Mouse (Mus musculus): Measurements from ENCODE around the gene Eef1akmt2.

Eef1akmt2 gene

GRCm38 (mm10) chr7:132852173-132852844 is at the start of gene Eef1akmt2:
Gene Eef1akmt2 (minus strand): TSS chr7:132852673.
- under 1% methylated on average over 37 of the region's 37 CpGs for WGBS

GRCm38 (mm10) chr7:132900826-132901531 is 48.5 kb upstream of the Eef1akmt2 start:
- 69% methylated on average over 2 of the region's 2 CpGs for WGBS

- WGBS, result 93% methylated on average over 2 of the region's 2 CpGs
Observed at GRCm38 (mm10) chr7:132898234-132898633, 45.8 kb upstream of the Eef1akmt2 start.

GRCm38 (mm10) chr7:132897258-132897657 is 44.8 kb upstream of the Eef1akmt2 start:
- WGBS, result 89% methylated on average over 10 of the region's 10 CpGs

GRCm38 (mm10) chr7:132896206-132896815 is 43.8 kb upstream of the Eef1akmt2 start:
- 67% methylated on average over 9 of the region's 9 CpGs for WGBS

- WGBS, result 63% methylated on average over 7 of the region's 7 CpGs
Observed at GRCm38 (mm10) chr7:132894841-132895555, 42.5 kb upstream of the Eef1akmt2 start.

GRCm38 (mm10) chr7:132893336-132893735 is 40.9 kb upstream of the Eef1akmt2 start:
- WGBS, result 91% methylated on average over 1 of the region's 1 CpGs

GRCm38 (mm10) chr7:132892806-132893205 is 40.3 kb upstream of the Eef1akmt2 start:
- 83% methylated on average over 7 of the region's 7 CpGs for WGBS

- WGBS, result 42% methylated on average over 4 of the region's 4 CpGs
Observed at GRCm38 (mm10) chr7:132892311-132892661, 39.8 kb upstream of the Eef1akmt2 start.

GRCm38 (mm10) chr7:132891561-132892310 is 39.3 kb upstream of the Eef1akmt2 start:
- 58% methylated on average over 5 of the region's 5 CpGs for WGBS

- WGBS, result 91% methylated on average over 5 of the region's 5 CpGs
Observed at GRCm38 (mm10) chr7:132890201-132890600, 37.7 kb upstream of the Eef1akmt2 start.

- WGBS, result 92% methylated on average over 8 of the region's 8 CpGs
Observed at GRCm38 (mm10) chr7:132889691-132890090, 37.2 kb upstream of the Eef1akmt2 start.

- 63% methylated on average over 4 of the region's 4 CpGs for WGBS
Observed at GRCm38 (mm10) chr7:132888518-132889249, 36.2 kb upstream of the Eef1akmt2 start.

- 71% methylated on average over 3 of the region's 3 CpGs for WGBS
Observed at GRCm38 (mm10) chr7:132888052-132888451, 35.6 kb upstream of the Eef1akmt2 start.

- 73% methylated on average over 7 of the region's 7 CpGs for WGBS
Observed at GRCm38 (mm10) chr7:132887019-132887804, 34.7 kb upstream of the Eef1akmt2 start.

- WGBS, result 71% methylated on average over 7 of the region's 7 CpGs
Observed at GRCm38 (mm10) chr7:132884031-132884430, 31.6 kb upstream of the Eef1akmt2 start.

GRCm38 (mm10) chr7:132882343-132882742 is 29.9 kb upstream of the Eef1akmt2 start:
- WGBS, result 56% methylated on average over 2 of the region's 2 CpGs

- 91% methylated on average over 1 of the region's 1 CpGs for WGBS
Observed at GRCm38 (mm10) chr7:132880276-132880675, 27.8 kb upstream of the Eef1akmt2 start.

- 80% methylated on average over 2 of the region's 2 CpGs for WGBS
Observed at GRCm38 (mm10) chr7:132875391-132876086, 23.1 kb upstream of the Eef1akmt2 start.

Measured in cerebral cortex, adult 2 months (tissue).